Mouse (Mus musculus): ENCODE measurements around the gene Olfr469.
A peak's percentile ranks its signal among the peaks of the same experiment; 100 is the strongest.
"Not testable (repeated sequence)": the region's sequence is repeated elsewhere in the genome, so short reads cannot be mapped to it uniquely, and the experiment has no call there.

The Olfr469 gene

DNA sequence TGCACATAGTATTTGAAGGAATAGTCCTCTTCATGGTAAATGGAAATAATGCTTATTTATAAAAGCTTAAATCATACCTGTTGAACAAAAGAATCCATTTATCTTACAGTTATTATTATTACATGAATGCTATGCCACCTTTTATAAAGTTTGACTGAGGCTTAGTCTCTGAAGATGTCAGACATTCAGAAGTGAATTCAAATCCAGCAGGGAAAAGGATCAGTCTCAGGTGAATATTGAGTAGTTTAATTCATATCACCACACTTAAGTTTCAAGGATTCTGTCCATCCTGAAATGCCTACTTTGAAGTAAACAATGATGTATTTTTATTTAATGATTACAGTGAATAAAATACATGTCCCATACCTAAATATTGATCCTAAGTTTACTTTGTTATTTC lies at the start of gene Olfr469:
Gene Olfr469 (minus strand): TSS at position 101 of the 400 bp plus-strand sequence.
- DNase-seq, result not testable (repeated sequence)

DNA sequence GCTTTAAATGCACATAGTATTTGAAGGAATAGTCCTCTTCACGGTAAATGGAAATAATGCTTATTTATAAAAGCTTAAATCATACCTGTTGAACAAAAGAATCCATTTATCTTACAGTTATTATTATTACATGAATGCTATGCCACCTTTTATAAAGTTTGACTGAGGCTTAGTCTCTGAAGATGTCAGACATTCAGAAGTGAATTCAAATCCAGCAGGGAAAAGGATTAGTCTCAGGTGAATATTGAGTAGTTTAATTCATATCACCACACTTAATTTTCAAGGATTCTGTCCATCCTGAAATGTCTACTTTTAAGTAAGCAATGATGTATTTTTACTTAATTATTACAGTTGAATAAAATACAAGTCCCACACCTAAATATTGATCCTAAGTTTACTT lies 22.0 kb upstream of the Olfr469 start, which contains the start of gene Olfr470:
Gene Olfr470 (minus strand): TSS at position 101 of the 400 bp plus-strand sequence.
- not testable (repeated sequence) for DNase-seq

DNA sequence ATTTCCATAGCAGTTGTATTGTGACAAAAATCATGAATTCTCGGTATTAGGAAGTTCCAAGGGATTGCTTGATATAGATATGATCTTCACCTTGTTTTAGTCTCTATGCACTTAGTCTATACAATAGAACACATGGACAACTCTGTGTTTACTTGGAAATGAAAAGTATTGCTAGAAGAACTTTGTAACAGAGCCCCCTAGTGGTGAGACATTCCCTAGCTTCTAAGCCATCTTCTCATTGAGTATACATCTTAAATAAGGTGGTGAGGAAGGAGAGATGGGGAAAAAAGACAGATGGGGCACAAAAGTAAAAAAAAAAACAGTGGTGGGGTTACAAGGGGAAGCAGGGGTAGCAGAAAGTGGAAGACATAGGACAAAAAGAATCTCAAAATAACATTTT lies 16.4 kb upstream of the Olfr469 start:
- DNase-seq, result no peak

DNA sequence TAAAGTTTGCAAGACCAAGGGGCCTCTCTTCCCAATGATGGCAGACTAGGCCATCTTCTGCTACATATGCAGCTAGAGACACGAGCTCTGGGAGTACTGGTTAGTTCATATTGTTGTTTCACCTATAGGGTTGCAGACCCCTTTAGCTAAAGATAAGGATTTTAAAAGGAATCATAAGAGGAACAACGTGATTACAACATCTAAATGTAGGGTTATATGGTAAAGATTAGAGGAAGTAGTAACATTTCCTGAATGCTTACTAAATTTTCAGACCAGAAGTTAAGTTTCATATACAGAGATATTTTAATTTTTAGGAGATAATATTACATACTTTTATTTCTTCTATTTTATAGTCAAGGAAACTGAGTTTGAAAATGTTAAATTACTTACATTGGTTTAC lies 1.5 kb downstream of the Olfr469 start:
- DNase-seq, result not testable (repeated sequence)

GRCm38 (mm10) chr7:107819442-107819841 lies 5.9 kb downstream of the Olfr469 start:
- DNase-seq, result no peak

DNA sequence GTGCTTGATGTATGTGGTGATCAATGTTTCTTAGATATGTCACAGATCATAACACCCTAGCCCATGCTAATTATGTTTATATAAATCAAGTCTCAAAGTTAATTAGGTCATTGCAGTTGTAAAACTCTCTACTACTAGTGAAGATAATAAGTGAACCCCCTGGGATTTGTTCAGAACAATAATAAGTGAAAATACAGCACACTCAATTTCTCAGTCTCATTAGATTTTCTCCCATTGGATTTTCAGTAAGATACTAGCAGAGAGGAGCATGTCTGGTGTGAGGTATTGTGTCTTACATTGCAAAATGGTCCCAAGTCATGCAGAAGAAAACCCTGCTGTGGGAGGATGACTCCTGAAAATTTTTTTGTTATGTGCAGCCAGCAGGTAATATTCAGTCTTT lies 13.4 kb downstream of the Olfr469 start, which contains the start of gene Olfr467:
Gene Olfr467 (plus strand): TSS at position 301 of the 400 bp plus-strand sequence.
- no peak for DNase-seq

GRCm38 (mm10) chr7:107802138-107802537 lies 23.2 kb downstream of the Olfr469 start:
- no peak for DNase-seq

DNA sequence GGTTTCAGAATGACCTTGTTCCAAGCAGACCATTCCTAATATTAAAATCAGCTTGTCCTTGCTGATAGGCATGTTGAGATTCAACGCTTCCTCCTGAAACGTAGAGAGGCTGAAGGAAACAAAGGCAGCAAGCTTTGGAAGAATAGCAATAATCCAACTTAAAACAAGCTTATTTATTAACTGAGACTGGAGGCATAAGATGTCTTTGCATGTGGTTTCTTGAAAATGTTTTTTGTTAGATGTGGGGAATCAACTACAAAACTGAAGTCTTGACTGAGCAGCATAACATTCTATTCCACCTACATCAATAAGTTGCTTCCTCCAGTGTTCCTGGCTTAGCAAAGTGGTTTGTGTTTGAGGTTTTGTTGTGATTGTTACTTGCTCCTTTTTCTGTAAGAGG lies 24.2 kb downstream of the Olfr469 start, which contains the start of gene Ovch2:
Gene Ovch2 (minus strand): TSS at position 101 of the 400 bp plus-strand sequence.
- DNase-seq, result no peak

- DNase-seq, result no peak
Measured at GRCm38 (mm10) chr7:107796500-107796899, 28.8 kb downstream of the Olfr469 start.

- peak; percentile 15 for DNase-seq
Measured at GRCm38 (mm10) chr7:107787977-107788620, 37.2 kb downstream of the Olfr469 start.

DNA sequence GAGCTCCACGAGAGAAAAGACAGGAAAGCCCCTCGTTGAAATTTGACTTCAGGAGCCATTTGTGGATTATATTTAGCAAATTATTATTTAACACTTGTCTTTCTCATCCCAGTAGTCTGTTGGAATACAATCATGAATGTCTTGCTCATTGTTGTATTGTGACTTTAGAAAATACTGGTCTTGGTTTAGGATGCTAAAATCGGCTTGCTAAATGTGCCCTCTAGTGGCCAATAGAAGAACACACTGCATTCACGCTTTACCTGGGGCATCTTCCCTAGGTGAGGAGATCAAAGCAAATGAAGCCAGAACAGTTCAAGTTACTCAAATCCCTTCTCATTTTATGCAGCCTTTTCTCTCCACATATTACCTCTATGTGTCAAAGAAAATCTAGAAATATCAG lies 45.7 kb downstream of the Olfr469 start:
- peak; percentile 5 for DNase-seq

DNA sequence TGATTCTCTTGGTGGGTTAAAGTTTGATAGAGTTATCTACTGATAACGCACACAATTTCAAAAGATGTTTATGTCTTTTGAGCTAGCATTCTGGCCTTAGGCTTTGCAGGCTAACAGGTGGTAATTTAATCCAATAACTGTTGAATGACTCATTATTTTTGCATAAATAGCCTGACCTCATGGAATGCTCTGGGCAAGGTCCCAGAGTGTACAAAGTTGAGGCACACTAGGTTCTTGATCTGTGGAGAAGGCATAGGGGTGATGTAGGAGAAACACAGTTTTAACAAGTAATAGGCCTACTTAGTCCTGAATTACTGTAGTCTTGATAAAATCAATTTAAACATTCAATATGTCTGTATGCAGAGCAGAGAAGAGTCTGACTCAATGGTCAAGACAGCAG lies 47.1 kb downstream of the Olfr469 start:
- no peak for DNase-seq

- no peak for DNase-seq
Measured at GRCm38 (mm10) chr7:107770812-107771211, 54.5 kb downstream of the Olfr469 start.

Measured in kidney, postnatal 14 days (tissue).